Mouse (Mus musculus): ENCODE data around the gene App.

Gene App

GRCm38 (mm10) chr16:85071791-85072190 is 101.8 kb downstream of the App start:
- no peak for DNase-seq

- DNase-seq = no peak
Measured at GRCm38 (mm10) chr16:85071248-85071647, 102.3 kb downstream of the App start.

- no peak for DNase-seq
Measured at GRCm38 (mm10) chr16:85067254-85067893, 106.2 kb downstream of the App start.

- no peak for DNase-seq
Measured at GRCm38 (mm10) chr16:85066227-85066626, 107.3 kb downstream of the App start.

GRCm38 (mm10) chr16:85064800-85065199 is 108.8 kb downstream of the App start:
- no peak for DNase-seq

GRCm38 (mm10) chr16:85062732-85063131 is 110.8 kb downstream of the App start:
- DNase-seq = no peak

- DNase-seq = no peak
Measured at GRCm38 (mm10) chr16:85061725-85062124, 111.8 kb downstream of the App start.

- no peak for DNase-seq
Measured at GRCm38 (mm10) chr16:85058138-85058537, 115.4 kb downstream of the App start.

- no peak for DNase-seq
Measured at GRCm38 (mm10) chr16:85056212-85056611, 117.4 kb downstream of the App start.

- no peak for DNase-seq
Measured at GRCm38 (mm10) chr16:85053996-85054395, 119.6 kb downstream of the App start.

- DNase-seq = no peak
Measured at GRCm38 (mm10) chr16:85047310-85047709, 126.3 kb downstream of the App start.

- DNase-seq = no peak
Measured at GRCm38 (mm10) chr16:85041153-85041959, 132.2 kb downstream of the App start.

GRCm38 (mm10) chr16:85038731-85039130 is 134.8 kb downstream of the App start:
- DNase-seq = no peak

GRCm38 (mm10) chr16:85037969-85038644 is 135.5 kb downstream of the App start:
- DNase-seq = no peak

GRCm38 (mm10) chr16:85035815-85036214 is 137.8 kb downstream of the App start:
- DNase-seq = no peak

GRCm38 (mm10) chr16:85033747-85034146 is 139.8 kb downstream of the App start:
- no peak for DNase-seq

- DNase-seq = no peak
Measured at GRCm38 (mm10) chr16:85030810-85031209, 142.8 kb downstream of the App start.

- no peak for DNase-seq
Measured at GRCm38 (mm10) chr16:85028396-85028795, 145.2 kb downstream of the App start.

- no peak for DNase-seq
Measured at GRCm38 (mm10) chr16:85024706-85025105, 148.9 kb downstream of the App start.

GRCm38 (mm10) chr16:85023106-85023505 is 150.5 kb downstream of the App start:
- DNase-seq = no peak

GRCm38 (mm10) chr16:85020696-85021323 is 152.8 kb downstream of the App start:
- DNase-seq = no peak

- no peak for DNase-seq
Measured at GRCm38 (mm10) chr16:85019273-85019672, 154.3 kb downstream of the App start.

GRCm38 (mm10) chr16:85017845-85018244 is 155.7 kb downstream of the App start:
- no peak for DNase-seq

Data from thymus, postnatal 36 days (tissue).